Mouse (Mus musculus): ENCODE measurements at regions not wholly inside any gene's neighbourhood (a gene's known extent, or its start where the extent isn't known, plus 50 kb on each side); places are given as distances from the start of the nearest gene placed in this dataset.
A peak's percentile ranks its signal among the peaks of the same experiment; 100 is the strongest.

GRCm38 (mm10) chr2:132472126-132472525 lies 86.9 kb upstream of the Prokr2 start:
- no peak for DNase-seq

GRCm38 (mm10) chr2:132468957-132469642 lies 83.9 kb upstream of the Prokr2 start:
- DNase-seq: peak; percentile 27

- no peak for DNase-seq
Observed at GRCm38 (mm10) chr2:132455029-132455428, 69.8 kb upstream of the Prokr2 start.

GRCm38 (mm10) chr2:132449347-132449746 lies 64.1 kb upstream of the Prokr2 start:
- DNase-seq: no peak

- DNase-seq: no peak
Observed at GRCm38 (mm10) chr2:132447826-132448225, 62.6 kb upstream of the Prokr2 start.

- DNase-seq: no peak
Observed at GRCm38 (mm10) chr2:132446019-132446418, 60.8 kb upstream of the Prokr2 start.

GRCm38 (mm10) chr2:132444442-132445161 lies 59.4 kb upstream of the Prokr2 start:
- no peak for DNase-seq
